16 mouse cellular contexts compared by ENCODE assay signal in genomic region chr10:44744221-44744620, GRCm38 (mm10).
DNase-seq lines count a peak whose midpoint lies in the region; TF ChIP-seq lines count a peak whose summit lies in the region.
"Had no signal": no experiment of that assay in that cellular context is flagged by ENCODE, and none has a peak within 500 bp of the region (broad histone marks: within the 10 kb centered on the region; RNA-seq: fewer than 3 reads in every experiment).

No protein-coding gene starts in this region.

- TF ChIP-seq POLR2A in lung, adult 2 months (IDR thresholded peaks at IDR 0.05; ENCODE audit: borderline replicate concordance, extremely low read depth, low read depth, low read length) = no peak
- TF ChIP-seq POLR2A in brain, embryonic 14.5 days (IDR thresholded peaks at IDR 0.05; ENCODE audit: borderline replicate concordance, extremely low read depth, insufficient read depth, insufficient read length, poor library complexity, severe bottlenecking) = no peak

- no peaks in the 10 kb centered on the region for H3K4me1 ChIP-seq in lung, adult 2 months (ENCODE audit: control insufficient read depth, insufficient read depth, low read length)
- H3K4me1 ChIP-seq: embryonic facial prominence, embryonic 12.5 days; hindbrain, embryonic 15.5 days; lung, embryonic 15.5 days; midbrain, embryonic 15.5 days had no signal

- TF ChIP-seq CTCF in gastrocnemius, adult 2 months (IDR thresholded peaks at IDR 0.05) = no peak
- no peak for TF ChIP-seq CTCF in lung, adult 2 months (IDR thresholded peaks at IDR 0.05; ENCODE audit: insufficient read depth, low read length)
- no peak for TF ChIP-seq CTCF in brain, embryonic 14.5 days (IDR thresholded peaks at IDR 0.05; ENCODE audit: borderline replicate concordance, extremely low read depth, insufficient read depth, insufficient read length)

- no peak overlapping the region for H3K4me3 ChIP-seq in gastrocnemius, adult 2 months
- H3K4me3 ChIP-seq in lung, adult 2 months (replicated peaks; ENCODE audit: extremely low read depth, low read depth, low read length) = no peak overlapping the region
- H3K4me3 ChIP-seq: embryonic facial prominence, embryonic 12.5 days; hindbrain, embryonic 15.5 days; lung, embryonic 15.5 days; midbrain, embryonic 15.5 days had no signal

- no peak overlapping the region for H3K27ac ChIP-seq in gastrocnemius, adult 2 months
- H3K27ac ChIP-seq: embryonic facial prominence, embryonic 12.5 days; hindbrain, embryonic 15.5 days; lung, embryonic 15.5 days; midbrain, embryonic 15.5 days had no signal

- WGBS in lung, adult 2 months = 42% methylated on average over 2 of the region's 2 CpGs

- intact Hi-C loops in gastrocnemius, adult 2 months (cut with DNase I) = no loop called here
- intact Hi-C loops in gastrocnemius, postnatal 36 days (cut with DNase I) = no loop called here
- intact Hi-C loops in gastrocnemius, postnatal 14 days (cut with DNase I; ENCODE audit: low total_unique reads) = no loop called here

- peak; percentile 25 for DNase-seq in gastrocnemius, adult 2 months
- DNase-seq in gastrocnemius, postnatal 36 days = no peak
- peak; percentile 24 for DNase-seq in lung, postnatal 14 days
- DNase-seq in lung, adult 2 months = no peak
- peak; percentile 15 for DNase-seq in brain, embryonic 14.5 days (ENCODE audit: low read depth)
- DNase-seq in kidney, postnatal 36 days = peak; percentile 42 to 66
- DNase-seq in cerebellum, postnatal 4 days (ENCODE audit: low spot score in 2 of 2) = no peak
- DNase-seq in gastrocnemius, postnatal 14 days = no peak
- DNase-seq: cerebellum, adult 9-10 months; left cerebral cortex, postnatal 4 days; right cerebral cortex, postnatal 14 days; thymus, adult 2 months had no signal

Comparison
In these comparisons a context has a peak if more than half of its experiments do, and no peak if none do; other contexts are left out.
1. DNase-seq: peak in gastrocnemius, adult 2 months (single experiment), lung, postnatal 14 days (single experiment), brain, embryonic 14.5 days (single experiment) and kidney, postnatal 36 days (2 of 2); none in gastrocnemius, postnatal 36 days (0 of 2), lung, adult 2 months (single experiment), cerebellum, postnatal 4 days (0 of 2) and gastrocnemius, postnatal 14 days (single experiment).